Mouse (Mus musculus): Measurements from ENCODE around the gene Pla1a. TPM values are rescaled to one million over a fixed set of nuclear protein-coding genes. Genes with fewer than 3 reads are reported as not detected.

Gene Pla1a
- polyA plus RNA-seq, 1 experiment from 2014 or later: 0.23 TPM

- H3K4me2 ChIP-seq: no peak overlapping the region
- no peaks in the 10 kb centered on the region for H3K27me3 ChIP-seq (ENCODE audit: control insufficient read depth, insufficient read depth, low read length)
- no peaks in the 10 kb centered on the region for H3K9me3 ChIP-seq (ENCODE audit: control insufficient read depth, low read length)
- H3K27ac ChIP-seq (ENCODE audit: low read depth, low read length): no peak overlapping the region
- no peaks in the 10 kb centered on the region for H3K36me3 ChIP-seq (ENCODE audit: control insufficient read depth, insufficient read depth, low read length)
- DNase-seq (ENCODE audit: low spot score, missing footprints) (peak; percentile 23), ATAC-seq (ENCODE audit: low FRiP score) (no peak)
- 93% methylated on average over 5 of the region's 5 CpGs for WGBS
- H3K4me3 ChIP-seq (ENCODE audit: low read depth, low read length): no peak overlapping the region
- H3K4me1 ChIP-seq (ENCODE audit: control insufficient read depth, insufficient read depth, low read length): 0 out of 2 replicates have a peak, but pooled peaks cover 2% of the 10 kb centered on the region
- H3K9ac ChIP-seq (ENCODE audit: low read length): no peak overlapping the region
Observed at GRCm38 (mm10) chr16:38472507-38472873, 39.5 kb upstream of the Pla1a start.

- Histone ChIP-seq H3K27ac (ENCODE audit: low read depth, low read length) (no peak overlapping the region), H3K4me3 (ENCODE audit: low read depth, low read length) (no peak overlapping the region), H3K4me2 (no peak overlapping the region), H3K4me1 (ENCODE audit: control insufficient read depth, insufficient read depth, low read length) (0 out of 2 replicates have a peak, but pooled peaks cover 2% of the 10 kb centered on the region), H3K27me3 (ENCODE audit: control insufficient read depth, insufficient read depth, low read length) (no peaks in the 10 kb centered on the region), H3K36me3 (ENCODE audit: control insufficient read depth, insufficient read depth, low read length) (no peaks in the 10 kb centered on the region), H3K9me3 (ENCODE audit: control insufficient read depth, low read length) (no peaks in the 10 kb centered on the region), H3K9ac (ENCODE audit: low read length) (no peak overlapping the region)
- DNase-seq (ENCODE audit: low spot score, missing footprints) (peak; percentile 10), ATAC-seq (ENCODE audit: low FRiP score) (no peak)
- WGBS: 78% methylated on average over 11 of the region's 11 CpGs
Observed at GRCm38 (mm10) chr16:38471697-38472506, 39.0 kb upstream of the Pla1a start.

GRCm38 (mm10) chr16:38469437-38469836, 36.5 kb upstream of the Pla1a start:
- Histone ChIP-seq H3K4me2 (no peak overlapping the region), H3K27ac (ENCODE audit: low read depth, low read length) (no peak overlapping the region), H3K36me3 (ENCODE audit: control insufficient read depth, insufficient read depth, low read length) (no peaks in the 10 kb centered on the region), H3K9me3 (ENCODE audit: control insufficient read depth, low read length) (no peaks in the 10 kb centered on the region), H3K4me3 (ENCODE audit: low read depth, low read length) (no peak overlapping the region), H3K27me3 (ENCODE audit: control insufficient read depth, insufficient read depth, low read length) (no peaks in the 10 kb centered on the region), H3K9ac (ENCODE audit: low read length) (no peak overlapping the region), H3K4me1 (ENCODE audit: control insufficient read depth, insufficient read depth, low read length) (no peaks in the 10 kb centered on the region)
- DNase-seq (ENCODE audit: low spot score, missing footprints) (peak; percentile 33), ATAC-seq (ENCODE audit: low FRiP score) (no peak)
- 78% methylated on average over 8 of the region's 8 CpGs for WGBS

GRCm38 (mm10) chr16:38468706-38469018, 35.7 kb upstream of the Pla1a start:
- WGBS: 27% methylated on average over 3 of the region's 3 CpGs
- Histone ChIP-seq H3K27me3 (ENCODE audit: control insufficient read depth, insufficient read depth, low read length) (no peaks in the 10 kb centered on the region), H3K9me3 (ENCODE audit: control insufficient read depth, low read length) (no peaks in the 10 kb centered on the region), H3K4me2 (no peak overlapping the region), H3K4me1 (ENCODE audit: control insufficient read depth, insufficient read depth, low read length) (no peaks in the 10 kb centered on the region), H3K27ac (ENCODE audit: low read depth, low read length) (no peak overlapping the region), H3K4me3 (ENCODE audit: low read depth, low read length) (no peak overlapping the region), H3K36me3 (ENCODE audit: control insufficient read depth, insufficient read depth, low read length) (no peaks in the 10 kb centered on the region), H3K9ac (ENCODE audit: low read length) (no peak overlapping the region)
- DNase-seq (ENCODE audit: low spot score, missing footprints) (peak; percentile 37), ATAC-seq (ENCODE audit: low FRiP score) (no peak)

GRCm38 (mm10) chr16:38467917-38468705, 35.2 kb upstream of the Pla1a start:
- Histone ChIP-seq H3K36me3 (ENCODE audit: control insufficient read depth, insufficient read depth, low read length) (no peaks in the 10 kb centered on the region), H3K9ac (ENCODE audit: low read length) (no peak overlapping the region), H3K9me3 (ENCODE audit: control insufficient read depth, low read length) (no peaks in the 10 kb centered on the region), H3K4me2 (no peak overlapping the region), H3K27ac (ENCODE audit: low read depth, low read length) (no peak overlapping the region), H3K27me3 (ENCODE audit: control insufficient read depth, insufficient read depth, low read length) (no peaks in the 10 kb centered on the region), H3K4me3 (ENCODE audit: low read depth, low read length) (no peak overlapping the region), H3K4me1 (ENCODE audit: control insufficient read depth, insufficient read depth, low read length) (no peaks in the 10 kb centered on the region)
- ATAC-seq (ENCODE audit: low FRiP score): no peak
- WGBS: 83% methylated on average over 8 of the region's 8 CpGs
- peak; percentile 44 for DNase-seq (ENCODE audit: low spot score, missing footprints)

- Histone ChIP-seq H3K36me3 (ENCODE audit: control insufficient read depth, insufficient read depth, low read length) (no peaks in the 10 kb centered on the region), H3K4me3 (ENCODE audit: low read depth, low read length) (no peak overlapping the region), H3K9ac (ENCODE audit: low read length) (no peak overlapping the region), H3K9me3 (ENCODE audit: control insufficient read depth, low read length) (no peaks in the 10 kb centered on the region), H3K4me2 (no peak overlapping the region), H3K27ac (ENCODE audit: low read depth, low read length) (no peak overlapping the region), H3K4me1 (ENCODE audit: control insufficient read depth, insufficient read depth, low read length) (no peaks in the 10 kb centered on the region), H3K27me3 (ENCODE audit: control insufficient read depth, insufficient read depth, low read length) (no peaks in the 10 kb centered on the region)
- ATAC-seq (ENCODE audit: low FRiP score) (no peak), DNase-seq (ENCODE audit: low spot score, missing footprints) (no peak)
- WGBS: 87% methylated on average over 13 of the region's 13 CpGs
Observed at GRCm38 (mm10) chr16:38467091-38467916, 34.4 kb upstream of the Pla1a start.

- Histone ChIP-seq H3K4me3 (ENCODE audit: low read depth, low read length) (no peak overlapping the region), H3K27me3 (ENCODE audit: control insufficient read depth, insufficient read depth, low read length) (no peaks in the 10 kb centered on the region), H3K4me2 (no peak overlapping the region), H3K9ac (ENCODE audit: low read length) (no peak overlapping the region), H3K36me3 (ENCODE audit: control insufficient read depth, insufficient read depth, low read length) (no peaks in the 10 kb centered on the region), H3K27ac (ENCODE audit: low read depth, low read length) (no peak overlapping the region), H3K4me1 (ENCODE audit: control insufficient read depth, insufficient read depth, low read length) (no peaks in the 10 kb centered on the region), H3K9me3 (ENCODE audit: control insufficient read depth, low read length) (no peaks in the 10 kb centered on the region)
- DNase-seq (ENCODE audit: low spot score, missing footprints) (no peak), ATAC-seq (ENCODE audit: low FRiP score) (no peak)
- 86% methylated on average over 4 of the region's 4 CpGs for WGBS
Observed at GRCm38 (mm10) chr16:38466089-38466488, 33.1 kb upstream of the Pla1a start.

- Histone ChIP-seq H3K4me3 (ENCODE audit: low read depth, low read length) (no peak overlapping the region), H3K27ac (ENCODE audit: low read depth, low read length) (no peak overlapping the region), H3K27me3 (ENCODE audit: control insufficient read depth, insufficient read depth, low read length) (no peaks in the 10 kb centered on the region), H3K4me2 (no peak overlapping the region), H3K9me3 (ENCODE audit: control insufficient read depth, low read length) (no peaks in the 10 kb centered on the region), H3K36me3 (ENCODE audit: control insufficient read depth, insufficient read depth, low read length) (no peaks in the 10 kb centered on the region), H3K4me1 (ENCODE audit: control insufficient read depth, insufficient read depth, low read length) (no peaks in the 10 kb centered on the region), H3K9ac (ENCODE audit: low read length) (no peak overlapping the region)
- 90% methylated on average over 5 of the region's 5 CpGs for WGBS
- DNase-seq (ENCODE audit: low spot score, missing footprints) (peak; percentile 14), ATAC-seq (ENCODE audit: low FRiP score) (no peak)
Observed at GRCm38 (mm10) chr16:38463305-38463704, 30.4 kb upstream of the Pla1a start.
